Mouse (Mus musculus): ENCODE measurements around the gene Olfr715.
"Not testable (repeated sequence)": the region's sequence is repeated elsewhere in the genome, so short reads cannot be mapped to it uniquely, and the experiment has no call there.

The Olfr715 gene

DNA sequence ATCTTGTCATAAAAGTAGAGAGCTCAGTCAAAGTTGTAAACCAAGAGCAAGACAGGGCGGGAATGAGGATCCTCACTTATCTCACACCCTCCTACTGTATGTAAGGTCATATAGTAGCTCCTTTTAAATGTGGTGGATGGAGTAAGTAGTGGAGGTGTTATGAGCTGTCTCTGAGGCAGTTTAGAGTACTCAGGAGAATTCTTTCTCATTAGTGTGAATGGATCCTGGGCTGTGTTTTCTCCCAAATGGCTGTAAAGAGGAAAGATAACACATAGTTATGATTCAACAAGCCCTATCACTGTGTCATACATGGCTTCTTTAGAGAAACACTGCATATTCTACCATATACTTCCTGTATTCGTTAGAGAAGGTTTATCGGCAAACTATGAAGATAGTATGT is at the start of gene Olfr715:
Gene Olfr715, minus strand, starts transcription at position 101 of the 400 bp plus-strand sequence.
- not testable (repeated sequence) for DNase-seq

DNA sequence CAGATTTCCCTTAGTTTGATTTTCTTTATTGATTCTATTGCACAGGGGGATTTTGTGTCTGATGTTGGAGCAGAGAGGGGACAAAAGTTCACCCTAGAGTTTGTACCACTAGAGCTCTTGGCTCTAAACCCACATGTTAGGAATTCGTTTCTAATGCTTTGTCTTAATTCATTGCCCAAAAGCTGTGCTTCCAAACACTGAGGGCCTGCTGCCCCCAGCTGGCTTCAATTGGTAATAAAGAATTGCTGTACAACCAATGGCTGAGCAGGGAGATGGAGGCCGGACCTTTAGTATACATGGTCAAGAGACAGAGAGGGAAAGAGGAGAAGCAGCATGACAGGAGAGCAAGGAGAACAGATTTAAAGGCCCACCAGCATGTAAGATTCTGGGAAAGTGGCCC is 49.5 kb upstream of the Olfr715 start:
- no peak for DNase-seq

DNA sequence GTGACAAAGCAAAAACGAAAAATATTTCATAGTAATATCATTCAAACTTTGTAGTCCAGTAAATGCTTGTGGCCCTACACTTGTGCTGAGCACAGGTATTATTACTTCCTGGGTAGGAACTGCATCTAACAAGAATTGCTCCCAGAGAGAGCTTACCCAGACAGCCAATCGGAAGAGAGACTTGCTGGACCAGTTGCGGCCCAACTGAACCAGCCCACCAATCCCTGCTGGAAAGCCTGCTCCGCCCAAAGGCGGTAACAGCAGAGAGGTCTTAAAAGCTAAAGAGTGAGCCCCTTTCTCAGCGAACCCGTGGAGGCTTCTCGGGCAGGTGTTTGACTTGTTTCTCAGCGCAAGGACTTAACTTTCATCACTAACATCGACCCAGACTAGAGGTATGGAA is 35.8 kb upstream of the Olfr715 start, which contains the start of gene Nlrp14:
Gene Nlrp14, plus strand, starts transcription at position 301 of the 400 bp plus-strand sequence.
- no peak for DNase-seq

DNA sequence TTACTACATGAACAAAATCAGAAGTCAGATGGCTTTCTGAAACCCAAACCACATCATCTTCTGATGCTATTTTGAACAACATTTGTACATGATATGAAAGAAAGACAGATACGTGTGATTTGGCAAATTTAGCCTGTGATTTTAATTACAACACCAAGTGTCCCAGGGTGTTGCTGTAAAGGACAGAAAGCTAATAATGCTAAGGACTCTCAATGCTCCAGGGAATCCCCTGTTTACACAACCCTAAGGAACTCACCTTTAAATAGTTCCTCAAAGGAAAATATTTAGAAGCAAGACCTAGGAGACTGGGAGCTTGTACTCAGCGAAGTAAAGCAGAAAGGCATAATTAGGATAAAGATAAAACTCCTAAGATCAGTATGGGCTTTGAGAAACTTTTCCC is 7.1 kb upstream of the Olfr715 start, which contains the start of gene Olfr716:
Gene Olfr716, plus strand, starts transcription at position 301 of the 400 bp plus-strand sequence.
- DNase-seq, result not testable (repeated sequence)

DNA sequence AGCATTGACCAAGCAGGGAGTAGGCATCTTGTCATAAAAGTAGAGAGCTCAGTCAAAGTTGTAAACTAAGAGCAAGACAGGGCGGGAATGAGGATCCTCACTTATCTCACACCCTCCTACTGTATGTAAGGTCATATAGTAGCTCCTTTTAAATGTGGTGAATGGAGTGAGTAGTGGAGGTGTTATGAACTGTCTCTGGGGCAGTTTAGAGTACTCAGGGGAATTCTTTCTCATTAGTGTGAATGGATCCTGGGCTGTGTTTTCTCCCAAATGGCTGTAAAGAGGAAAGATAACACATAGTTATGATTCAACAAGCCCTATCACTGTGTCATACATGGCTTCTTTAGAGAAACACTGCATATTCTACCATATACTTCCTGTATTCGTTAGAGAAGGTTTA is 20.6 kb downstream of the Olfr715 start, which contains the start of gene Olfr715b:
Gene Olfr715b, minus strand, starts transcription at position 101 of the 400 bp plus-strand sequence.
- DNase-seq, result not testable (repeated sequence)

DNA sequence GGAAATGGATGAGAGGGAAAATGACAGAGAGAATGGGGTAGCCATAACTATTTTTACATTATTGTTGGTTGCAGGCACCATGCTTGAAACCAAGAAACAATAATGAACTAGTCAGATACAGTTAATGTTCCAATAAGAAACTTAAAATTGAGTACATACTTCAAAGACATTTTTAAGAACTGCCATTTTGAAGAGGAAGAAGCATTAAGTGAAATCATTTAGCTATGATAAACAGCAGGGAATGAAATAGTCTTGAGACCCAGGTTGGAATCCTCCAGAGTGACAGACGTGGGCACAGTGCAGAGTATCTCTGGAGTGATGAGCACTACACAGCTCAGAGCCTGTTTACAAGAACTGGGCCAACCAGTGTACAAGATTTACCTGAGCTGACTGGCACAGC is 38.0 kb downstream of the Olfr715 start, which contains the start of gene Olfr17:
Gene Olfr17, plus strand, starts transcription at position 301 of the 400 bp plus-strand sequence.
- no peak for DNase-seq

Measured in lung, postnatal 4 days (tissue).